Mouse (Mus musculus) CD4-positive helper T cell, adult 2 months (primary cell): ENCODE measurements at regions not wholly inside any gene's neighbourhood (a gene's known extent, or its start where the extent isn't known, plus 50 kb on each side); places are given as distances from the start of the nearest gene placed in this dataset.

Experiments
- DNase-seq: peaks from one replicate; pipeline ENCODE4 v3.0.0-alpha.2; 2012; ENCODE audit warnings: low read depth, missing footprints, low spot score

- DNase-seq = no peak
These were observed 530.7 kb upstream of the Tbx3 start for GRCm38 (mm10) chr5:119139816-119140215.

DNA sequence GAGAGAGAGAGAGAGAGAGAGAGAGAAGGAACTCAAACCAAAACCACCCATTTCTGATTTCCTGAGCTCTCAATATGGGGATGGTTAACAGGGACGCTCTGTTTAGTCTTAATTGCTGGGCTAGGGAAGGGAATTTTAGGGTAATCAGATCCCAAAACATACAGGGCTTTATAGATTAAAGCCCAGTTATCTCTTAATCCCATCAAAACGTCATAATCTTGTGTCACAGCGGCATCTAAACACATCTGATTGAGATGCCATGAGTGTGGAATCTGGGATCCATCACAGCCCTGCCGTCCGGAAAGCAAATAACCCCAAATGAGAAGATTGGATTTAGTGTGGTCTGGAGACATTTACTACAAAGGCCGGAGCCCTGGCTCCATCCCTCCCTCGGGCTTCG is 527.1 kb upstream of the Tbx3 start:
- DNase-seq = no peak

DNA sequence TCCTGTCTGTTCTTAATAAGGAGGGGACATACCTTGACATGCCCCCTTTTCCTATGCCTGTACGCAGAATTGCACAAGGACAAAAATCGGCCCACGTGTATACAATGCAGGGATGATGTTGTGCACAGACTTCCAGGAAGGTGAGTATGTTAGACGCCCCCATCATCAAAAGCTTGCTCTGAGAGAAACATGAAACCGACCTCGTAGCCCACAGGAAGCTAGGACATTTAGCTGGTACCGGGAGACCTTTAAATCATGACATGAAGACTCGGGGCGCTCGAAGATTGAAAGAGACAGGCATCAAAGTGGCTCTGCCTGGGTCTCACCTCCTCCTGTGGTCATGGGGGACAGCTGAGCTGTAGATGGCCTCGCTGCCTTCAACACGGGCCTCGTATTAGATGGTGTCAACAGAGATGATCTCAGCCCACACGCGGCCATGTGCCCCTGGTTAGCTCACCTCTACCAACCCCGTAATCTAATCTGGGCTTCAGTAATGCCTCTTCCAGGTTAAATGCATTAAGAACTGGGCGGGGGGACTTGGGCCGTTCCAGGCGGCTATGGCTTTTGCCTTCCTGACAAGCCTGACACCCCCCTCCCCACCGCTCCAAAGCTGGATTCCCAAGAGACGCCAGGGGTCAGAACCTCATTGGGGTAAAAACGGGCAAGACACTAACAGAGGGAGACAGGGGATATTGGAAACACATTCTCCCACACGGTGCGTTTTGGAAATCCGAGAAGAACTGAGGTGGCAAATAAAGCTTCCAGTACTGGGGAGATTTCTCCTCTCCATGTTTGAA is 520.9 kb upstream of the Tbx3 start:
- DNase-seq = no peak

DNA sequence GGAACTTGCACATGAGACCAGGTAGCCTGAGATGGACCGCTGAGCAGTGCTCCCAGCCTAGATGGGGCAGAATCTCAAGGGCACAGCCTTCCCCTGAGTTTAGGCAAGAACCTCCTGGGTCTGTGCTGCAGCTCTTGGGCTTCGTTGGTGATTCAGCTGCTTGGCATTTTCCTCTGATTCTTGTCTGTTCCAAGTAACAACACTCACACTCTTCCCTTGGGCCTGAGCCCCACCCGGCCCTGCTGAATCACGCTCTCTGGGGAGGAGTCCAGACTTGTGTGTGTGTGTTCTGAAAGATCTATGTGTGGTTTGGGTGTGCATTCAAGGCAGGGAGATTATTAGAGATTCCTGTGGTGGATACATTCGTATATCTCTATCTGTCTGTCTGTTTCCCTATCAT is 517.4 kb upstream of the Tbx3 start:
- DNase-seq = no peak

DNA sequence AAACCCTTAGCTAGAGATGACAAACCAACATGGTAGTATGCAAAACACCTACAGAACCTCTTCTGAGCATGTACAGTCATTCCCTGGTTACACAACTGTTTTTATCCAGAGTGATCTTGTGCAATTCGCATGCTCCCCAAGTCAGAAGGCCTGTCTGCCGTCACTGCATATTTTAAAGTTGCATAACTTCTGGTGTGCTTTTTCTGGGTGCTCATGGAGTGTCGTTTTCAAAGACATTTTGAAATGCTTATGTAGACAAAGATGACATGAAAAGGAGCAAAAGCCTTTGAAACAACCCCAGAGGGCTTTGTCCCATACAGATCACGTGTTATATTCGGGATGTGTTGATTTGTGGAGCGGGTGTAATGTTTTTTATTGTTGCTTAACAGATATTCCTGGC is 513.8 kb upstream of the Tbx3 start:
- no peak for DNase-seq

GRCm38 (mm10) chr5:119158171-119158570 is 512.3 kb upstream of the Tbx3 start:
- no peak for DNase-seq

DNA sequence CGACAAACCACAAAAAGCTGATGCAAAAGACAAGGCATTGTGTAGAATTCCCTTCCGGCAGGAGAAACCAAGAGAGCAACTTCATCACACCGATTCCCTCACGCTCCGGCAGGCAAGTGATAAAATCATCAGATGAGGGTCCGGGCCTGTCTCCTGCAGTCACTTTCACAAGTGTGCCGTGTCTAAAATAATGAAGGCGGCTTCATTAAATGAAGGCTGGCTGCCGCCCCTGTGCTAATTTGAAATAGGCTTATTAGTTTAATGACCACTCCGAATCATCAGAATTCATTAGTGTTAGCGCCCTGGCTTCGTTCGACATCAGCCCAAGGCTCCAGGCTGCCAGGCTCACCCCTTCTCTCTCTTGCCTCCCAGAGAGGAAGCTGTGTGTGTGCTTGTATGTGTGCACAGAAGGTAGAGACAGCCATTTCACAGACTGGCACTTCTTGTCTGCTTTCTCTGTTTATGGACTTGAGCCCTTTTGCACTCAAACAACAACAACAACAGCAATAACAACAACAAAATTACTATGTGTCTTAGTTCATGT is 508.3 kb upstream of the Tbx3 start:
- DNase-seq = no peak

DNA sequence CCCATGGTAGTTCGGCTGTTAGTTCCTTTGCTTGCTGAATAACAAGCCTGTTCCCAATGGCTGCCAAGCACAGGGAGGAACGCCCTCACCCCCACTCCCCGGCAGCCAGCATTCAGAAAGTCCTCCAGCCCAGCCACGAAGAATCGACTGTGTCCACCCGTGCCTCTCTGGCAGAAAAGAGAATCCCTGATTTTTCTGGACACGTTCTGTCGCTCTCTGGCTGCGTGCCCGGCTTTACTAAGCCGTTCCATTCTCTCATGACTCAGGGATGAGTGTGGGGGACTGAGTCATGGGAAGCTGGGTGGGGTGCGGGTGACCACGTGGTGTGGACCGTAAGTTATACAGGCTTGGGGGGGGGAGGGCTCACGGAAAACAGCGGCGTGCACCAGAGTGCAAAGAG is 502.8 kb upstream of the Tbx3 start:
- DNase-seq = no peak

DNA sequence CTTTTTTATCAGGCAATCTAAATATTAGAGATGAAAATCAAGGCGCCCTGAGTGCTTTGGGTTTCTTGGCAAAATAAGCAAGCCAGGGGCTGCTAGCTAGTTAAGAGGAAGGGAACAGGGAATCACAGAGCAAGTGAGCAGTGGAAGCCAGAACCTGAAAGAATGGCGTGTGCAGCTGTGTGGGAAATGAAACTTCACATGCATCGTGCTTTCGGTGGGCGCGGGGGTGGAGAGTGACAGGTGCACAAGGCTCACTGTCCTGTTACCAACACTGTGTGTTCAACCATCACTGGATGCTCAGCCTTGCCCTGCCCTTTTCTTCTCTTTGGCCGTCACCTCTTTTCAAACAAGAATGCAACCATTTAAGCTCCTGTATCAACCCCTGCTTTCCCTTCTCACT is 501.2 kb upstream of the Tbx3 start:
- no peak for DNase-seq

GRCm38 (mm10) chr5:119171626-119172025 is 498.8 kb upstream of the Tbx3 start:
- no peak for DNase-seq

- no peak for DNase-seq
These were observed 491.7 kb upstream of the Tbx3 start for GRCm38 (mm10) chr5:119178805-119179204.

- DNase-seq = no peak
These were observed 486.9 kb upstream of the Tbx3 start for GRCm38 (mm10) chr5:119183545-119184047.

- DNase-seq = no peak
These were observed 483.9 kb upstream of the Tbx3 start for GRCm38 (mm10) chr5:119186611-119187010.

DNA sequence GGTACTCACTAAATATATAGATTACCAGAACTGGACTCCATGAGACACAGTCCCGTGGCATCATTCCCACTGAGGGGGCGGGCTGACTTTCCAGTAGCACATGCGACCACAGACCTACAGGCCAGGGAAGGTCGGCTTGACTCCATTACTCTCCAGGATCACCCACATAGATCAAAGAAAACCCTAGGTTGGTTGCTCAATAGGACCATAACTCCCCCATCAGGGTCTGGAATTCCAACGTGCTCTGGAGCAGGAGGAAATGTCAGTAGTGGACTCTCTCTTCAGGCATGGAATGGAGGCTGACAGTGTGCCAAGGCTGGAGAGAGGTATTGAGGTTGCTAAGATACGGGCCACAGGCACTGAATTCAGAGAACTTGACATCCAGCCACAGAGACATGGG is 482.0 kb upstream of the Tbx3 start:
- DNase-seq = no peak

- DNase-seq = no peak
These were observed 476.5 kb upstream of the Tbx3 start for GRCm38 (mm10) chr5:119193699-119194681.

DNA sequence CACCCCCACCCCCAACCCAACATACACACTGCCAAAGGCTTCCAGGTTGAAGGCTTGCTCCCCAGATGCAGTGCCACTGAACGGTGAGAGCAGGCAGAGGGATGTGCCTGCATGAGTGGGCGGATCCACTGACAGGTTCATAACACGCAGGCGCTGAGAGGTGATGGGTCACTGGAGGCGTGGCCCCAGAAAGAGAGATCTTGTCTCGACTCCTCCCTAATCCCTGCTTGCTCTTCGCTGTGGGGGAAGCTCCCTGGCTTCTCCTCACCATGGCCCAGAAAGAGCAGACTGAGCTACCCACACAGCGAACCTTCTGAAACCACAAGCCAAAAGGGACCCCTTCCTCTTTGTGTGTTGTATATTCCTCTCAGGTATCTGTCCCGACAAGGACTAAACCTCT is 470.6 kb upstream of the Tbx3 start:
- no peak for DNase-seq

GRCm38 (mm10) chr5:119201251-119201650 is 469.2 kb upstream of the Tbx3 start:
- no peak for DNase-seq

DNA sequence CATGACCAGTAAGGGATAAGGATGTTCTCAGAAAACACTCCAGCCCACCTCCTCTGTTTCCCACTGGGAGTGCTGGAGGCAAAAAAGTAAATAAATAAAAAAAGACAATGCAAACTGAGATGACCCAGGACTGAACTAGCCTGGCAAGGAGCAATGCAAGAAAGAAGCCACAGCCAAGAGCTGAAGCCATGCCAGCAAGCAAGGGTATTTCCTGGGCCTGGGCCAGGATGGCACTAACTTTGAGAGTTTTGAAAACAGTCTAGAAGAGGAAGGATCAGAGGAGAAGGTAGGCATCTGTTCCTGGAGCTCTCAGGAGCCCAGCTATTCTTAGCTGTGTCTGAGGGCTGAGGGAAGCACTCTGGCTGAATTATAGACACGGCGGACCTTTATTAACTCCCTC is 465.7 kb upstream of the Tbx3 start:
- DNase-seq = no peak

DNA sequence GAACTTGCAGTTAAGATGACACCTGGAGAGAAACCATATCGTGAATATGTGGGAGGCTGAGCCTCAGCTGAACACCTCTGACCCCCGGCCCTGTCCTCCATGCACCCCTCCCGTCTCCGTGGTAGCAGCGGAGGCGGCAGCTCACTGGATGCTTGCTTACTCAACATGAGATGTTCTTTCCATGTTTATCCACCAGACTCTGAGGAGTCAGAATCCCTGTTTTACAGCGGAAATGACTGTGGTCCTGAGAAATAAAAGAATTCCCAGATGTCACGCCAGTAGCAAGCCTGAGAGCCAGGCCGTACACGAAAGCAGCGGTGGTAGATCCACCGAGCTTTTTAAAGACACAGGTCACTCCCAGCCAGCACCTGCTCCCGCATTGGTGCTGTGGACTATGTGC is 462.4 kb upstream of the Tbx3 start:
- no peak for DNase-seq

- DNase-seq = no peak
These were observed 457.3 kb upstream of the Tbx3 start for GRCm38 (mm10) chr5:119213196-119213595.

GRCm38 (mm10) chr5:119213692-119214357 is 456.6 kb upstream of the Tbx3 start:
- no peak for DNase-seq

- DNase-seq = no peak
These were observed 455.5 kb upstream of the Tbx3 start for GRCm38 (mm10) chr5:119214937-119215336.
